Mouse (Mus musculus): ENCODE measurements around the gene Slc16a5. TPM values are rescaled to one million over a fixed set of nuclear protein-coding genes. Genes with fewer than 3 reads are reported as not detected.

Gene Slc16a5
- polyA plus RNA-seq, 1 experiment from 2014 or later = 0.26 TPM

DNA sequence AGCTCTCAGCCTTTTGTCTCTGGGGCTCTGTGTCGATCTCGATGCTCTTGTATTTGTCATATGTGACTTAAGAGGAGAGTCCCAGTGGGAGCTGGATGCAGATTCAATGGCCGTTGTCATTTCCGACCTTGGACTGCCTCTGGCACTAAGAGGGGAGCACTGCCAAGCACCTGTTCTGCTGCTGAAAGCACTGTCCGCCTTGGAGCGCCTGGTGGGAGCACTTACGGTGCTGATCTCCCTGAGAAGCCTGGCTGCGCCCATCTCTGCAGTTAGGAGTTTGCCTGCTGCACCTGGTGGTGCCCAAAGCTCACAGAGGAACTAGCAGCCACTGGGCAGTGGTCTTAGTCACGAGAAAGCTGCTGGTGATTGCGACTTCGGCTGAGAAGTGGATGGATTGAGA lies 21.0 kb downstream of the Slc16a5 start:
- H3K9me3 ChIP-seq (ENCODE audit: control insufficient read depth, low read length) = no peaks in the 10 kb centered on the region
- peaks cover 0 to 7% of the 10 kb centered on the region in 2 experiments; a peak in 2 of 4 replicates for H3K4me1 ChIP-seq (ENCODE audit: control insufficient read depth in 2 of 2, insufficient read depth in 2 of 2, low read length in 2 of 2)
- H3K27ac ChIP-seq (replicated peaks in 1 of 2; ENCODE audit: control insufficient read depth in 1 of 2, insufficient read depth in 1 of 2, low read depth in 2 of 2, low read length in 2 of 2) = no peak overlapping the region
- H3K9ac ChIP-seq (ENCODE audit: low read length) = 0 out of 2 replicates have a peak overlapping the region, but pooled peaks have one; percentile 21
- H3K36me3 ChIP-seq (ENCODE audit: control insufficient read depth, insufficient read depth, low read length) = peaks cover 13% of the 10 kb centered on the region
- H3K4me2 ChIP-seq (ENCODE audit: low read length) = no peak overlapping the region
- WGBS = 66% methylated on average over 11 of the region's 11 CpGs
- no peak overlapping the region for H3K4me3 ChIP-seq (ENCODE audit: control insufficient read depth in 1 of 2, insufficient read depth in 1 of 2, low read depth in 1 of 2, low read length in 2 of 2)
- ATAC-seq (ENCODE audit: insufficient number of reproducible peaks, insufficient read depth, low FRiP score, low read depth) = no peak
- no peaks in the 10 kb centered on the region for H3K27me3 ChIP-seq (ENCODE audit: control insufficient read depth, insufficient read depth, low read length)

DNA sequence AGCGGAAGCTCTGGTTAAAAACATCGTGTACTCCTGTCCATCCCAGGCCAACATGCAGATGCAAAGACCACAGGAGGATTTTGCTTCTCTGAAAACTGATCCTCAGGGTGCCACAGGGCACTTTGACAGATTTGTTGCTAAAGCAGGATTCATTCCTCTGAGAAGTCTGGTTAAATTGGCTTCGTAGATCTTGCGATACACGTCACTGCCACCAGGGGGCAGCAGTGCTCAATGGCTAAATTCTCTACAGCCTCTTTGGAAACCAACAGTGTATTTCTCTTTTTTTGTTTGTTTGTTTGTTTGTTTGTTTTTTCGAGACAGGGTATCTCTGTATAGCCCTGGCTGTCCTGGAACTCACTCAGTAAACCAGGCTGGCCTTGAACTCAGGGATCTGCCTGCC lies 21.5 kb downstream of the Slc16a5 start:
- Histone ChIP-seq H3K9ac (ENCODE audit: low read length) (0 out of 2 replicates have a peak overlapping the region, but pooled peaks have one; percentile 21), H3K4me1 (ENCODE audit: control insufficient read depth in 2 of 2, insufficient read depth in 2 of 2, low read length in 2 of 2) (peaks cover 0 to 7% of the 10 kb centered on the region in 2 experiments; a peak in 2 of 4 replicates), H3K27ac (replicated peaks in 1 of 2; ENCODE audit: control insufficient read depth in 1 of 2, insufficient read depth in 1 of 2, low read depth in 2 of 2, low read length in 2 of 2) (no peak overlapping the region), H3K9me3 (ENCODE audit: control insufficient read depth, low read length) (no peaks in the 10 kb centered on the region), H3K4me2 (ENCODE audit: low read length) (no peak overlapping the region), H3K27me3 (ENCODE audit: control insufficient read depth, insufficient read depth, low read length) (no peaks in the 10 kb centered on the region), H3K36me3 (ENCODE audit: control insufficient read depth, insufficient read depth, low read length) (peaks cover 10% of the 10 kb centered on the region), H3K4me3 (ENCODE audit: control insufficient read depth in 1 of 2, insufficient read depth in 1 of 2, low read depth in 1 of 2, low read length in 2 of 2) (no peak overlapping the region)
- no peak for ATAC-seq (ENCODE audit: insufficient number of reproducible peaks, insufficient read depth, low FRiP score, low read depth)
- WGBS = 20% methylated on average over 6 of the region's 6 CpGs

DNA sequence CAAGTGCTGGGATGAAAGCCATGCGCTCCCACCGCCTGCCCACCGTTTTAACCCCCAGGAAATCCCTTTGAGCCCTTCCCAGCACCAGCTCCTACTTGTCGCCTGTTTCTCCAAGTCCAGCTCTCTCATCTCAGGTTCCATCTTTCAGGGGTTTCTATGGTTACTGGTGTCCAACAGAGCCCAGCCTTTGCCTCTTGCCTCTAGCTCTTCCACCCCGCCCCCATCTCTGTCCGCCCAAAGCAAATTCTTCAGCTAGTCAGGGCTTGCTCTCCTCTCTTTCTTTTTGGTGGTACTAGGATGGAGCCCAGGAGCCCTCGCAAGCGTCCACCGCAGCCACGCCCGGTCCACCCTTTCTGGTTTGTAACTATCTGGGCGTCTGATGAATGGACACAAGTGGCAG lies 22.9 kb downstream of the Slc16a5 start:
- Histone ChIP-seq H3K36me3 (ENCODE audit: control insufficient read depth, insufficient read depth, low read length) (peaks cover 13% of the 10 kb centered on the region), H3K4me1 (ENCODE audit: control insufficient read depth in 2 of 2, insufficient read depth in 2 of 2, low read length in 2 of 2) (peaks cover 0 to 7% of the 10 kb centered on the region in 2 experiments; a peak in 2 of 4 replicates), H3K4me2 (ENCODE audit: low read length) (no peak overlapping the region), H3K27ac (replicated peaks in 1 of 2; ENCODE audit: control insufficient read depth in 1 of 2, insufficient read depth in 1 of 2, low read depth in 2 of 2, low read length in 2 of 2) (no peak overlapping the region), H3K4me3 (ENCODE audit: control insufficient read depth in 1 of 2, insufficient read depth in 1 of 2, low read depth in 1 of 2, low read length in 2 of 2) (no peak overlapping the region), H3K9me3 (ENCODE audit: control insufficient read depth, low read length) (no peaks in the 10 kb centered on the region), H3K9ac (ENCODE audit: low read length) (no peak overlapping the region), H3K27me3 (ENCODE audit: control insufficient read depth, insufficient read depth, low read length) (no peaks in the 10 kb centered on the region)
- 77% methylated on average over 12 of the region's 12 CpGs for WGBS
- ATAC-seq (ENCODE audit: insufficient number of reproducible peaks, insufficient read depth, low FRiP score, low read depth) = no peak

GRCm38 (mm10) chr11:115488551-115489104 lies 26.4 kb downstream of the Slc16a5 start:
- H3K9me3 ChIP-seq (ENCODE audit: control insufficient read depth, low read length) = no peaks in the 10 kb centered on the region
- H3K4me2 ChIP-seq (ENCODE audit: low read length) = no peak overlapping the region
- no peak overlapping the region for H3K27ac ChIP-seq (replicated peaks in 1 of 2; ENCODE audit: control insufficient read depth in 1 of 2, insufficient read depth in 1 of 2, low read depth in 2 of 2, low read length in 2 of 2)
- H3K4me1 ChIP-seq (ENCODE audit: control insufficient read depth in 2 of 2, insufficient read depth in 2 of 2, low read length in 2 of 2) = peaks cover 4 to 21% of the 10 kb centered on the region in 2 experiments
- no peak overlapping the region for H3K9ac ChIP-seq (ENCODE audit: low read length)
- H3K4me3 ChIP-seq (ENCODE audit: control insufficient read depth in 1 of 2, insufficient read depth in 1 of 2, low read depth in 1 of 2, low read length in 2 of 2) = no peak overlapping the region
- H3K27me3 ChIP-seq (ENCODE audit: control insufficient read depth, insufficient read depth, low read length) = no peaks in the 10 kb centered on the region
- ATAC-seq (ENCODE audit: insufficient number of reproducible peaks, insufficient read depth, low FRiP score, low read depth) = no peak
- WGBS = 73% methylated on average over 19 of the region's 19 CpGs
- H3K36me3 ChIP-seq (ENCODE audit: control insufficient read depth, insufficient read depth, low read length) = peaks cover 10% of the 10 kb centered on the region

GRCm38 (mm10) chr11:115490441-115491355 lies 28.4 kb downstream of the Slc16a5 start:
- Histone ChIP-seq H3K9me3 (ENCODE audit: control insufficient read depth, low read length) (no peaks in the 10 kb centered on the region), H3K4me2 (ENCODE audit: low read length) (peak overlapping the region; percentile 87), H3K27me3 (ENCODE audit: control insufficient read depth, insufficient read depth, low read length) (no peaks in the 10 kb centered on the region), H3K9ac (ENCODE audit: low read length) (peak overlapping the region; percentile 76), H3K27ac (replicated peaks in 1 of 2; ENCODE audit: control insufficient read depth in 1 of 2, insufficient read depth in 1 of 2, low read depth in 2 of 2, low read length in 2 of 2) (peak overlapping the region in 1 of 2 experiments; percentile 68; a peak in 1 of 4 replicates), H3K4me3 (ENCODE audit: control insufficient read depth in 1 of 2, insufficient read depth in 1 of 2, low read depth in 1 of 2, low read length in 2 of 2) (peak overlapping the region; percentile 66 to 93), H3K4me1 (ENCODE audit: control insufficient read depth in 2 of 2, insufficient read depth in 2 of 2, low read length in 2 of 2) (peaks cover 4 to 14% of the 10 kb centered on the region in 2 experiments), H3K36me3 (ENCODE audit: control insufficient read depth, insufficient read depth, low read length) (peaks cover 10% of the 10 kb centered on the region)
- no peak for ATAC-seq (ENCODE audit: insufficient number of reproducible peaks, insufficient read depth, low FRiP score, low read depth)
- 22% methylated on average over 25 of the region's 25 CpGs for WGBS

DNA sequence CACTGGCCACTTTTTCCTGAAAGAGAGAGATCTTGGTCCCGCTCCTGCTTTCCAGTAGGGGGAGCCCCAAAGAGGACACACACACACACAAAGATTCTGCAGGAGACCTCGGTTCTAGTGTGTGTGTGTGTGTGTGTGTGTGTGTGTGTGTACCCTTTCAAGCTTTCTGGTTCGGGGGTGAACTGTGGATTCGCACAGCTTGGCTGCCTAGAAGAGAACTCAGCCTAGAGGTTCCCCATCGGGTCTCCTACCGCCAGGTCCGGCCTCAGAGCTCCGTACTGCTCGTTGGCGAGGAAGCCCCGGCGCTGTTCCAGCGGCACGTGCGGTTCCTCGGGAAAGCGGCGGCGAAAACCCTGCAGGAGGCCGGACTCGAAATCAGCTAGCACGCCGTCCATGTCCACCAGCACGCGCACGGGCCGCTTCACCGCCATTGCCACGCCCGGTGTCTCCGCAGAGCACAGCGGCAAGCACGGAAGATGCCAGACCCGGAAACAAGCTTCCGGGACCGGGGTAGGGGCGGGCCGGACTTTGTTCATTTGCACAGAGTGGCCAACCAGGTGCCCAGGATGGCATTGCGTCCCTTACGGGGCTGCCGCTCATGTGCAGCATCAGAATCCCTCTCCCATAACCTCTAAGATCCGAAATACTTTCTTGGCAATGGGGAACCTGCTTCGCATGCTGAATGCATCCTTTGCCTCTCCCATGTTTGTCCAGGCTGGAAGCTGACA lies 29.2 kb downstream of the Slc16a5 start, which contains the start of gene Nt5c:
Nt5c (minus strand) TSS at position 507 of the 728 bp plus-strand sequence.
- H3K27ac ChIP-seq (replicated peaks in 1 of 2; ENCODE audit: control insufficient read depth in 1 of 2, insufficient read depth in 1 of 2, low read depth in 2 of 2, low read length in 2 of 2) = peak within 1 kb of the TSS; percentile 50 to 68
- ATAC-seq (ENCODE audit: insufficient number of reproducible peaks, insufficient read depth, low FRiP score, low read depth) = peak; percentile 85
- peaks cover 4 to 14% of the 10 kb centered on the region in 2 experiments for H3K4me1 ChIP-seq (ENCODE audit: control insufficient read depth in 2 of 2, insufficient read depth in 2 of 2, low read length in 2 of 2)
- no peaks in the 10 kb centered on the region for H3K27me3 ChIP-seq (ENCODE audit: control insufficient read depth, insufficient read depth, low read length)
- peaks cover 10% of the 10 kb centered on the region for H3K36me3 ChIP-seq (ENCODE audit: control insufficient read depth, insufficient read depth, low read length)
- peak within 1 kb of the TSS; percentile 66 to 93 for H3K4me3 ChIP-seq (ENCODE audit: control insufficient read depth in 1 of 2, insufficient read depth in 1 of 2, low read depth in 1 of 2, low read length in 2 of 2)
- H3K4me2 ChIP-seq (ENCODE audit: low read length) = peak within 1 kb of the TSS; percentile 87
- H3K9me3 ChIP-seq (ENCODE audit: control insufficient read depth, low read length) = no peaks in the 10 kb centered on the region
- H3K9ac ChIP-seq (ENCODE audit: low read length) = peak within 1 kb of the TSS; percentile 76
- WGBS = under 1% methylated on average over 43 of the region's 43 CpGs

DNA sequence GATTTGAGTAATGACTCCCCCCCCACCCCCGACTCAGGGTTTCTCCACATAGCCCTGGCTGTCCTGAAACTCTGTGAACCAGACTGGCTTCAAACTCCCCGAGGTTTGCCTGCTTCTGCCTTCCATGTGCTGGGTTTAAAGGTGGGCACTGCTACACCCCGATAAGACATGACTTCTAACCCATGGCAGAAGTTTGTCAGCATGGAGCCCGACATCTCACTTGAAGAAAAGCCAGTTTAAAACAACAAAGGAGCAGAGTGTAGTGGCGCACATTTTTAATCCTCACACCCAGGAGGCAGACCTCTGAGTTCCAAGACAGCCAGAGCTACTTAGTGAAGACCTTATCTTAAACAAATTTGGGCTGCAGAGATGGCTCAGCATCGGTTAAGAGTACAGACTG lies 30.1 kb downstream of the Slc16a5 start:
- Histone ChIP-seq H3K36me3 (ENCODE audit: control insufficient read depth, insufficient read depth, low read length) (peaks cover 17% of the 10 kb centered on the region), H3K4me2 (ENCODE audit: low read length) (peak overlapping the region; percentile 87), H3K4me1 (ENCODE audit: control insufficient read depth in 2 of 2, insufficient read depth in 2 of 2, low read length in 2 of 2) (peaks cover 4 to 14% of the 10 kb centered on the region in 2 experiments), H3K4me3 (ENCODE audit: control insufficient read depth in 1 of 2, insufficient read depth in 1 of 2, low read depth in 1 of 2, low read length in 2 of 2) (peak overlapping the region in 1 of 2 experiments; percentile 66; a peak in 2 of 4 replicates), H3K27me3 (ENCODE audit: control insufficient read depth, insufficient read depth, low read length) (no peaks in the 10 kb centered on the region), H3K27ac (replicated peaks in 1 of 2; ENCODE audit: control insufficient read depth in 1 of 2, insufficient read depth in 1 of 2, low read depth in 2 of 2, low read length in 2 of 2) (no peak overlapping the region), H3K9me3 (ENCODE audit: control insufficient read depth, low read length) (no peaks in the 10 kb centered on the region), H3K9ac (ENCODE audit: low read length) (peak overlapping the region; percentile 76)
- WGBS = 32% methylated on average over 6 of the region's 6 CpGs
- no peak for ATAC-seq (ENCODE audit: insufficient number of reproducible peaks, insufficient read depth, low FRiP score, low read depth)
